Mouse (Mus musculus): Measurements from ENCODE around the gene Kcnh7. TPM values are rescaled to one million over a fixed set of nuclear protein-coding genes. Genes with fewer than 3 reads are reported as not detected.
A peak's percentile ranks its signal among the peaks of the same experiment; 100 is the strongest.

The Kcnh7 gene
- total RNA-seq, 2 experiments from 2014 or later, result not detected

- ATAC-seq (replicated peaks; ENCODE audit: low FRiP score, low TSS enrichment, poor library complexity, severe bottlenecking), result peak; percentile 97
Observed at GRCm38 (mm10) chr2:62654519-62655338, 529.4 kb downstream of the Kcnh7 start.

- no peak for ATAC-seq (replicated peaks; ENCODE audit: low FRiP score, low TSS enrichment, poor library complexity, severe bottlenecking)
Observed at GRCm38 (mm10) chr2:62652466-62652865, 531.6 kb downstream of the Kcnh7 start.

- peak; percentile 26; the same call in 1 of the 2 replicates for ATAC-seq (replicated peaks; ENCODE audit: low FRiP score, low TSS enrichment, poor library complexity, severe bottlenecking)
Observed at GRCm38 (mm10) chr2:62651890-62652289, 532.2 kb downstream of the Kcnh7 start.

GRCm38 (mm10) chr2:62646671-62647289, 537.3 kb downstream of the Kcnh7 start:
- no peak for ATAC-seq (replicated peaks; ENCODE audit: low FRiP score, low TSS enrichment, poor library complexity, severe bottlenecking)

- ATAC-seq (replicated peaks; ENCODE audit: low FRiP score, low TSS enrichment, poor library complexity, severe bottlenecking), result peak; percentile 89
Observed at GRCm38 (mm10) chr2:62646014-62646645, 538.0 kb downstream of the Kcnh7 start, which contains the start of gene Ifih1. TSS of gene Ifih1 (minus strand) at chr2:62646255.

GRCm38 (mm10) chr2:62645475-62645874, 538.6 kb downstream of the Kcnh7 start:
- ATAC-seq (replicated peaks; ENCODE audit: low FRiP score, low TSS enrichment, poor library complexity, severe bottlenecking), result peak; percentile 39; the same call in 1 of the 2 replicates

GRCm38 (mm10) chr2:62644891-62645290, 539.2 kb downstream of the Kcnh7 start:
- ATAC-seq (replicated peaks; ENCODE audit: low FRiP score, low TSS enrichment, poor library complexity, severe bottlenecking), result no peak
